Mouse (Mus musculus): ENCODE measurements around the gene Pwwp2a. TPM values are rescaled to one million over a fixed set of nuclear protein-coding genes. Genes with fewer than 3 reads are reported as not detected.

Pwwp2a gene
- polyA plus RNA-seq, 1 experiment from 2014 or later, result 30.4 TPM

Other genes starting within 250 kb of the Pwwp2a start
- 59.3 and 68.7 TPM in 2 replicates for gene Slu7, start 248.3 kb upstream of the Pwwp2a start, polyA plus RNA-seq (2015; fragmentation: Nextera tagmentation; extraction: Ambion mirVana)
- gene C1qtnf2, start 207.7 kb upstream of the Pwwp2a start, polyA plus RNA-seq (2015; fragmentation: Nextera tagmentation; extraction: Ambion mirVana), result 15.9 and 17.0 TPM in 2 replicates
- gene Ccnjl, start 153.2 kb upstream of the Pwwp2a start, polyA plus RNA-seq (2015; fragmentation: Nextera tagmentation; extraction: Ambion mirVana), result 13.7 and 14.2 TPM in 2 replicates
- 3.5 and 4.2 TPM in 2 replicates for gene 4933415A04Rik, start 95.0 kb upstream of the Pwwp2a start, polyA plus RNA-seq (2015; fragmentation: Nextera tagmentation; extraction: Ambion mirVana)
- gene Fabp6, start 80.5 kb upstream of the Pwwp2a start, polyA plus RNA-seq (2015; fragmentation: Nextera tagmentation; extraction: Ambion mirVana), result 26.5 TPM in 1 of 2 replicates, not detected in the other
- 73.6 and 76.8 TPM in 2 replicates for gene Ttc1, start 66.0 kb downstream of the Pwwp2a start, polyA plus RNA-seq (2015; fragmentation: Nextera tagmentation; extraction: Ambion mirVana)
- gene Adra1b, start 219.2 kb downstream of the Pwwp2a start, polyA plus RNA-seq (2015; fragmentation: Nextera tagmentation; extraction: Ambion mirVana), result 1.3 and 1.7 TPM in 2 replicates

Data from embryonic facial prominence, embryonic 13.5 days (tissue).